24 mouse cellular contexts compared by ENCODE assay signal in genomic region chr10:51826431-51826964, GRCm38 (mm10).
DNase-seq lines count a peak whose midpoint lies in the region; ATAC-seq and TF ChIP-seq lines count a peak whose summit lies in the region.
"Had no signal": no experiment of that assay in that cellular context is flagged by ENCODE, and none has a peak within 500 bp of the region (broad histone marks: within the 10 kb centered on the region; RNA-seq: fewer than 3 reads in every experiment).

No protein-coding gene starts in this region.

- H3K9me3 ChIP-seq in forebrain, embryonic 11.5 days (ENCODE audit: control insufficient read depth, low read length) = no peaks in the 10 kb centered on the region; the same call in 1 of the 2 replicates
- no peaks in the 10 kb centered on the region for H3K9me3 ChIP-seq in forebrain, embryonic 10.5 days
- H3K9me3 ChIP-seq in forebrain, embryonic 14.5 days (replicated peaks; ENCODE audit: control insufficient read depth, low read length) = no peaks in the 10 kb centered on the region
- H3K9me3 ChIP-seq in forebrain, postnatal 0 days (ENCODE audit: low read length) = no peaks in the 10 kb centered on the region
- no peaks in the 10 kb centered on the region for H3K9me3 ChIP-seq in midbrain, embryonic 14.5 days (ENCODE audit: control insufficient read depth, low read length)
- no peaks in the 10 kb centered on the region for H3K9me3 ChIP-seq in midbrain, embryonic 15.5 days
- H3K9me3 ChIP-seq: heart, embryonic 12.5 days; heart, embryonic 15.5 days; hindbrain, embryonic 10.5 days; hindbrain, embryonic 13.5 days; intestine, embryonic 15.5 days had no signal

- H3K4me1 ChIP-seq in forebrain, embryonic 11.5 days (replicated peaks; ENCODE audit: control insufficient read depth, insufficient read depth, low read length) = peaks cover 1% of the 10 kb centered on the region; the same call in 1 of the 2 replicates
- peaks cover 29% of the 10 kb centered on the region for H3K4me1 ChIP-seq in forebrain, embryonic 10.5 days
- no peaks in the 10 kb centered on the region for H3K4me1 ChIP-seq in forebrain, embryonic 14.5 days (ENCODE audit: control insufficient read depth, insufficient read depth, low read length)
- no peaks in the 10 kb centered on the region for H3K4me1 ChIP-seq in forebrain, postnatal 0 days (ENCODE audit: insufficient read depth)
- no peaks in the 10 kb centered on the region for H3K4me1 ChIP-seq in midbrain, embryonic 14.5 days (ENCODE audit: control insufficient read depth, insufficient read depth, low read length)
- H3K4me1 ChIP-seq in midbrain, embryonic 15.5 days = no peaks in the 10 kb centered on the region
- H3K4me1 ChIP-seq: heart, embryonic 12.5 days; heart, embryonic 15.5 days; hindbrain, embryonic 10.5 days; hindbrain, embryonic 13.5 days; intestine, embryonic 15.5 days had no signal

- H3K9ac ChIP-seq in forebrain, embryonic 11.5 days (ENCODE audit: low read length) = no peak overlapping the region
- H3K9ac ChIP-seq in forebrain, embryonic 14.5 days (ENCODE audit: low read length) = no peak overlapping the region
- H3K9ac ChIP-seq in forebrain, postnatal 0 days = no peak overlapping the region
- H3K9ac ChIP-seq in midbrain, embryonic 14.5 days (replicated peaks; ENCODE audit: low read length) = no peak overlapping the region
- no peak overlapping the region for H3K9ac ChIP-seq in midbrain, embryonic 15.5 days
- H3K9ac ChIP-seq: heart, embryonic 12.5 days; heart, embryonic 15.5 days; hindbrain, embryonic 13.5 days; intestine, embryonic 15.5 days had no signal

- H3K27ac ChIP-seq in forebrain, embryonic 11.5 days (ENCODE audit: low read depth, low read length) = no peak overlapping the region
- H3K27ac ChIP-seq in forebrain, embryonic 10.5 days = no peak overlapping the region
- H3K27ac ChIP-seq in forebrain, embryonic 14.5 days (ENCODE audit: low read depth, low read length) = no peak overlapping the region
- no peak overlapping the region for H3K27ac ChIP-seq in forebrain, postnatal 0 days (ENCODE audit: low read depth, low read length)
- no peak overlapping the region for H3K27ac ChIP-seq in midbrain, embryonic 14.5 days (replicated peaks; ENCODE audit: low read depth, low read length)
- H3K27ac ChIP-seq in midbrain, embryonic 15.5 days = no peak overlapping the region
- H3K27ac ChIP-seq: heart, embryonic 15.5 days; hindbrain, embryonic 10.5 days; hindbrain, embryonic 13.5 days; intestine, embryonic 15.5 days had no signal

- no peak for TF ChIP-seq CTCF in forebrain, postnatal 0 days (IDR thresholded peaks at IDR 0.05; ENCODE audit: low read depth)

- no peaks in the 10 kb centered on the region; the same call in 1 of the 2 replicates for H3K27me3 ChIP-seq in forebrain, embryonic 11.5 days (ENCODE audit: control insufficient read depth, insufficient read depth, low read length)
- peaks cover 25% of the 10 kb centered on the region for H3K27me3 ChIP-seq in forebrain, embryonic 10.5 days (ENCODE audit: poor library complexity, severe bottlenecking)
- no peaks in the 10 kb centered on the region for H3K27me3 ChIP-seq in forebrain, embryonic 14.5 days (replicated peaks; ENCODE audit: control insufficient read depth, insufficient read depth, low read length)
- H3K27me3 ChIP-seq in forebrain, postnatal 0 days (ENCODE audit: insufficient read depth, low read length) = no peaks in the 10 kb centered on the region
- H3K27me3 ChIP-seq in midbrain, embryonic 14.5 days (ENCODE audit: control insufficient read depth, insufficient read depth, low read length) = no peaks in the 10 kb centered on the region
- no peaks in the 10 kb centered on the region for H3K27me3 ChIP-seq in midbrain, embryonic 15.5 days (replicated peaks)
- H3K27me3 ChIP-seq: heart, embryonic 12.5 days; heart, embryonic 15.5 days; intestine, embryonic 15.5 days; Patski had no signal

- H3K4me2 ChIP-seq in forebrain, embryonic 11.5 days (ENCODE audit: low read depth, low read length, severe bottlenecking) = no peak overlapping the region
- H3K4me2 ChIP-seq in forebrain, embryonic 14.5 days (ENCODE audit: low read length) = no peak overlapping the region
- H3K4me2 ChIP-seq in forebrain, postnatal 0 days (ENCODE audit: low read depth) = no peak overlapping the region
- no peak overlapping the region for H3K4me2 ChIP-seq in midbrain, embryonic 14.5 days (ENCODE audit: low read length)
- H3K4me2 ChIP-seq in midbrain, embryonic 15.5 days = no peak overlapping the region
- H3K4me2 ChIP-seq: heart, embryonic 12.5 days; heart, embryonic 15.5 days; hindbrain, embryonic 13.5 days; intestine, embryonic 15.5 days had no signal

- H3K4me3 ChIP-seq in forebrain, embryonic 11.5 days (ENCODE audit: low read depth, low read length) = no peak overlapping the region
- H3K4me3 ChIP-seq in forebrain, embryonic 10.5 days = no peak overlapping the region
- H3K4me3 ChIP-seq in forebrain, embryonic 14.5 days (ENCODE audit: low read depth, low read length) = no peak overlapping the region
- no peak overlapping the region for H3K4me3 ChIP-seq in forebrain, postnatal 0 days (ENCODE audit: low read depth, low read length)
- no peak overlapping the region for H3K4me3 ChIP-seq in midbrain, embryonic 14.5 days (replicated peaks; ENCODE audit: low read depth, low read length)
- no peak overlapping the region for H3K4me3 ChIP-seq in midbrain, embryonic 15.5 days
- H3K4me3 ChIP-seq: heart, embryonic 12.5 days; heart, embryonic 15.5 days; hindbrain, embryonic 10.5 days; hindbrain, embryonic 13.5 days; intestine, embryonic 15.5 days had no signal

- WGBS in forebrain, embryonic 11.5 days = 25% methylated on average over 6 of the region's 6 CpGs
- WGBS in forebrain, embryonic 10.5 days = 47% methylated on average over 6 of the region's 6 CpGs
- 8% methylated on average over 6 of the region's 6 CpGs for WGBS in forebrain, embryonic 14.5 days
- WGBS in forebrain, postnatal 0 days = 10% methylated on average over 6 of the region's 6 CpGs
- 46% methylated on average over 6 of the region's 6 CpGs for WGBS in midbrain, embryonic 14.5 days
- WGBS in midbrain, embryonic 15.5 days = 41% methylated on average over 6 of the region's 6 CpGs

- no peak for DNase-seq in forebrain, embryonic 11.5 days (ENCODE audit: low spot score)
- DNase-seq in forebrain, embryonic 10.5 days (ENCODE audit: extremely low spot score, low spot score) = no peak
- peak; percentile 28 for DNase-seq in forebrain, embryonic 14.5 days (ENCODE audit: low spot score)
- DNase-seq in forebrain, postnatal 0 days = no peak
- DNase-seq in midbrain, embryonic 14.5 days = peak; percentile 15
- no peak for DNase-seq in layer of hippocampus, adult 18-20 months (ENCODE audit: low spot score in 2 of 2)
- no peak for DNase-seq in c-Kit-positive CD71-positive TER-119-positive erythroid progenitor cells, embryonic 14.5 days (ENCODE audit: low spot score)
- DNase-seq: adrenal gland, postnatal 10 days; adrenal gland, postnatal 36 days; cerebellum, adult 18-20 months; cerebellum, adult 9-10 months; cerebellum, postnatal 14 days; gastrocnemius, postnatal 25 days; heart, adult 18-20 months; heart, postnatal 10 days; heart, postnatal 36 days had no signal

- no peaks in the 10 kb centered on the region for H3K36me3 ChIP-seq in forebrain, embryonic 11.5 days (ENCODE audit: control insufficient read depth, insufficient read depth, low read length)
- no peaks in the 10 kb centered on the region for H3K36me3 ChIP-seq in forebrain, embryonic 10.5 days (replicated peaks)
- no peaks in the 10 kb centered on the region for H3K36me3 ChIP-seq in forebrain, embryonic 14.5 days (ENCODE audit: control insufficient read depth, insufficient read depth, low read length)
- no peaks in the 10 kb centered on the region for H3K36me3 ChIP-seq in forebrain, postnatal 0 days (ENCODE audit: insufficient read depth)
- no peaks in the 10 kb centered on the region for H3K36me3 ChIP-seq in midbrain, embryonic 14.5 days (ENCODE audit: control insufficient read depth, insufficient read depth, low read length)
- no peaks in the 10 kb centered on the region for H3K36me3 ChIP-seq in midbrain, embryonic 15.5 days (replicated peaks)
- H3K36me3 ChIP-seq: heart, embryonic 12.5 days; heart, embryonic 15.5 days; hindbrain, embryonic 10.5 days; hindbrain, embryonic 13.5 days; intestine, embryonic 15.5 days had no signal

- peak; percentile 70 for ATAC-seq in forebrain, embryonic 11.5 days (replicated peaks; ENCODE audit: low FRiP score)
- ATAC-seq in forebrain, embryonic 14.5 days = peak; percentile 42; the same call in 1 of the 2 replicates
- ATAC-seq in forebrain, postnatal 0 days = no peak
- no peak for ATAC-seq in midbrain, embryonic 14.5 days (ENCODE audit: low FRiP score, low TSS enrichment)
- ATAC-seq in midbrain, embryonic 15.5 days (replicated peaks) = no peak
- ATAC-seq: hindbrain, embryonic 16.5 days; intestine, embryonic 15.5 days; Patski had no signal

Comparison
In these comparisons a context has a peak if more than half of its experiments do, and no peak if none do; other contexts are left out.
1. ATAC-seq: peak in forebrain, embryonic 11.5 days (single experiment) and forebrain, embryonic 14.5 days (single experiment); none in forebrain, postnatal 0 days (single experiment), midbrain, embryonic 14.5 days (single experiment) and midbrain, embryonic 15.5 days (single experiment).
2. DNase-seq: peak in forebrain, embryonic 14.5 days (single experiment) and midbrain, embryonic 14.5 days (single experiment); none in forebrain, embryonic 11.5 days (single experiment), forebrain, embryonic 10.5 days (single experiment), forebrain, postnatal 0 days (single experiment), layer of hippocampus, adult 18-20 months (0 of 2) and c-Kit-positive CD71-positive TER-119-positive erythroid progenitor cells, embryonic 14.5 days (single experiment).